Mouse (Mus musculus) adrenal gland, adult 2 months (tissue): ENCODE measurements around the gene Mamdc2. TPM values are rescaled to one million over a fixed set of nuclear protein-coding genes. Genes with fewer than 3 reads are reported as not detected.

ENCODE experiments used
- DNase-seq: peaks from one replicate; pipeline ENCODE4 v3.0.0; 2021
- polyA plus RNA-seq: library from polyadenylated mRNA; depleted of rRNA; stranded (reverse); fragments of >200 nt; gene quantifications from 2 replicates; pipeline ENCODE4 v1.2.3, GENCODE M21; 2012; rRNA removed
- total RNA-seq, 2 experiments: library from RNA; stranded (reverse); gene quantifications; 2 replicates each; pipeline ENCODE4 v1.2.3; 2021

The Mamdc2 gene
- total and polyA plus RNA-seq, 3 experiments: 1.6 to 2.4 (median 1.8) TPM

GRCm38 (mm10) chr19:23274054-23274724 lies 174.1 kb downstream of the Mamdc2 start:
- no peak for DNase-seq

- DNase-seq: peak; percentile 96
Measured at GRCm38 (mm10) chr19:23273355-23274053, 174.7 kb downstream of the Mamdc2 start, which contains the start of gene Smc5. Gene Smc5, minus strand, starts transcription at chr19:23273897.

- DNase-seq: no peak
Measured at GRCm38 (mm10) chr19:23256771-23257170, 191.5 kb downstream of the Mamdc2 start.

Other genes with a start within 250 kb of the Mamdc2 start
- gene Smc5, start 174.5 kb downstream of the Mamdc2 start, total RNA-seq: 10 to 100 TPM; 20.9 to 21.5 TPM
- gene Smc5, start 174.5 kb downstream of the Mamdc2 start, polyA plus RNA-seq: 1.6 and 1.8 TPM in 2 replicates
- not detected for gene 1700028P14Rik, start 204.4 kb upstream of the Mamdc2 start, total RNA-seq
- gene 1700028P14Rik, start 204.4 kb upstream of the Mamdc2 start, polyA plus RNA-seq: not detected in 2 replicates
- 10 to 100 TPM; 23.5 to 24.3 TPM for gene Ptar1, start 239.0 kb upstream of the Mamdc2 start, total RNA-seq
- 0.75 and 0.90 TPM in 2 replicates for gene Ptar1, start 239.0 kb upstream of the Mamdc2 start, polyA plus RNA-seq